Mouse (Mus musculus): ENCODE measurements at regions not wholly inside any gene's neighbourhood (a gene's known extent, or its start where the extent isn't known, plus 50 kb on each side); places are given as distances from the start of the nearest gene placed in this dataset.
A peak's percentile ranks its signal among the peaks of the same experiment; 100 is the strongest.

DNA sequence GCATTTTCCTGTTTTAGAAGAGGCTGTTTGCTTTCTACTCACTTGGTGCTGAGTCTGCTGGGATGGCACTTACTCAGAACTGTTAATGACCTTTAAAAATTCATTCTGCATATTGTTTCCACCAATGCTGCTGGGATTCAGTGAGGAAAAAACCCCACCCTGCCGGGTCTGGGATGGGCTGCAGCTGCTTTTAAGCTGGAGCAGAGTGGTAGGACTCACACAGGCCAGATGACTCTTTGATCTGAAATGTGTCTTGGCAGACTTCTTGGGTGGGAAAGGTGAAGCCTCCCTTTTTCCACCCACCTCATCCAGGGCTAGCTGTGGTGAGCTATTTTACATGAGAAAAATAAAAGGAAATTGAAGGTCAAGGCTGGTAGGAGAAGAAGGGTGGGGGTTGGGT is 56.4 kb upstream of the Ddhd1 start:
- DNase-seq = no peak

GRCm38 (mm10) chr14:45714786-45715185 is 56.8 kb upstream of the Ddhd1 start:
- DNase-seq = peak in 1 of 2 experiments; percentile 13

GRCm38 (mm10) chr14:45716100-45716499 is 58.2 kb upstream of the Ddhd1 start:
- DNase-seq = no peak

GRCm38 (mm10) chr14:45722887-45723286 is 64.9 kb upstream of the Ddhd1 start:
- no peak for DNase-seq

GRCm38 (mm10) chr14:45724341-45724740 is 66.4 kb upstream of the Ddhd1 start:
- no peak for DNase-seq

GRCm38 (mm10) chr14:45734530-45735410 is 76.8 kb upstream of the Ddhd1 start:
- DNase-seq = no peak

- no peak for DNase-seq
These were observed 80.0 kb upstream of the Ddhd1 start for GRCm38 (mm10) chr14:45737966-45738365.

- no peak for DNase-seq
These were observed 81.7 kb upstream of the Ddhd1 start for GRCm38 (mm10) chr14:45739638-45740037.

DNA sequence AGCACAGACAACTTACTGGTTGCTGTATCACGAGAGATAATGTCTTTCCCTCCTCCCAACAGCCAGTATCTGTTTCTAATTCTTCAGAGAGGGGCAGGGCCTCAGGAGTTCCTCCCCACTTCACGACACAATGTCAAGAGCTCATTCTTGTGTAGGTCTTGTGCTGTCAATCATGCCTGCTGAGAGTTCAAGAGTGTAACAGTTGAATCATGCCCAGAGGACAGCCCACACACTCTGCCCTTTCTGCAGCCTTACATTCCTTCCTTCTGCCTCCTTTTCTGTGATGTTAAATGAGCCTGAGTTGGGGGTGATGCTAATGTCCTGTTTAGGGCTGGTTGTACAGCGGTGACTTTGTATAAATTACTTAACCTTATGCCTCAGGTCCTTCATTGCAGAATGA is 82.7 kb upstream of the Ddhd1 start:
- no peak for DNase-seq

DNA sequence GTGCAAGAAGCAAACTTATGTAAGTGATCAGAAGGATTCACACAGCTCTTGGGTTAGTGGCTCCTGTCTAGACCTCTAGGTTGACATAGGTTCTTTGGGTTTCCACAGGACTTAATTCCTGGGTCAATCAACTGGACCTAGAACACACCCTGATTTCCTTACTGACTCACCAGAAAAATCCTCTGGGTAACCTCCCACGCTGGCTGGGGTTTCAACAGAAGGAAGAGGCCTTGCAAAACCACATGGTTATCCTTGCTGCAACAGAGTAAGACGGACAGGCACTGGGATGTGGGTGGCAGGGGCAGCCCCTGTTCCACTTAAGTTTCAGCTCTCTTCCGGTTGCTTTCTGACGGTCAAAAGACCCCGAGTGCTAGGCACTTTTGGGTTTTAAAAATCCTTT is 88.2 kb upstream of the Ddhd1 start:
- DNase-seq = no peak

DNA sequence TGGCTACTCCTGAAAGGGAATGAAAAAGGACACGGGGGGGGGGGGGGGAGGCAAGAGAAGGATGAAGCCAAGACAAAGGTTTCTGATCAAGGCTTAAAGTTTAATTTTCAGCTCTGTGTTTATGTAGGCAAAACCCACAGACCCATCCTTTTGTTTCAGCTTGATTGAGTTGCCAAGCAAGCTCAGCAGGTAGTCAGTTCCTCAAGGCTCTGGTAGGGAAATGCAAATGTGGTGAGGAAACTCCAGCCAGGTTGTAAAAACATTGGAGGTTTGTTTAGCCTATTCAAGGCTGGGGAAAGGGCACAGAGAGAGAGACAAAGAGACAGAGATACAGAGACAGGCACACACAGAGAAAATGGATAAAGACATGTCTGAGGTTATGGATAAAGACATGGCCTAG is 99.4 kb upstream of the Ddhd1 start:
- no peak for DNase-seq

- DNase-seq = no peak
These were observed 103.1 kb upstream of the Ddhd1 start for GRCm38 (mm10) chr14:45760890-45761680.

DNA sequence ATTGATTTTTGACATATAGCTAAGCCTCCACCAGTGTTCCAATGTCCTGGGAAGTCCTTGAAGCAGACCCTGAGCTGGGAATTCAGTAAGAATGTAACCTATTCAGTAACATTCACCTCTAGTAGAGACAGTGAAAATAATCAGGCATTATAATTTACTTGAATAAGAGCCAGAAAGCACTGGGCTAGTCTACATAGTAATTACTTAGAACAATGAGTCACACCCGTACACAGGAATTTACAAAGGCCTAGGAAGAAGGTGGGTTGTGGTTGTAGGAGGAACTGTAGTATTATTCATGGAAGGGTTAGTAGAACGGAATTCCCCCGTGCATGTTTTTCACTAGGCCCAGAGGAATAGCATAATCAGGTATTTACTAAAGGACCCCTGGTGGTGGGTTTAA is 106.3 kb upstream of the Ddhd1 start:
- no peak for DNase-seq

DNA sequence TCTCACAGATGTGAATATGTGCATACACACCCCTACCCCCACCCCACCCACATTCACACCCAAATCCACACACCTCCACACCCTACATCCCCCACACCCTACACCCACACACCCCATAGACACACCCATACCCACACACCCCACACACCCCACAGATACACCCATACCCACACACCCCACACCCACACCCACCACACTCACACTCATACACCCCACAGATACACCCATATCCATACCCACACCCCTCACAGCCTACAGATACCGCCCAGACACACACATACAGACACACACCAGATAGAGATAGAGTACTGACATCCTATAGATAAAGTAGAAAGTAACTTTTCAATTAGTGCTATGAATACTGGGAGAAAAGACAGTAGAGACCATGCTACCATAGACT is 108.6 kb upstream of the Ddhd1 start:
- DNase-seq = no peak

DNA sequence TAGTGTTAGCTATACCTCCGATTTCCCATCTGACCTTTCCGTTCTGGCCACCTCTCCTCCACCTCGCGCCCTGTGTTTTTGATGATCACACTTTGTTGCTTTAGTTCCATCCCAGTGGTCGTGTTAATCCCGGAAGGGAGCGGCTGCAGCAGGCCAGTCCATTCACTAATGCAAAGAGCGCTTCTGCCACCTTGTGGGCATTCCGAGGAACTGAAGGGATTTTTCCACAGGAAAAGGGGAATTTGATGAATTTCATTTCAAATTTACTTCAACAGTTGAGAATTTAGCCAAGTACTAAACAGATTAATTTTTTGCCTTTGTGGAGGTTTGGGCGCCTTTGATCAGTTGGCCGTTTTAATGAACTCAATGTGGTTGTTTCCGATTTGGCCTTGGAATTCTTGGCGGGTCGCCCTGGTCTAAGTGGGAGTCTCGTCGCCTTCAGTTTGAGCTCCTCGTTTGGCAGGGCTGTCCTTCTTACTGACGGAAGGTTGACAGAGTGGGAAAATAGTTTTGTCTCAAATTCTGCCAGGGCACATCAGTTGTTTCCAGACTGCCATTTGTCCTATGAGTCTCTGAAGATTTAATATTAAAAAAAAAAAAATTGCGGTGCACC is 114.8 kb upstream of the Ddhd1 start:
- peak; percentile 79 to 81 for DNase-seq

- peak; percentile 7 to 14 for DNase-seq
These were observed 115.4 kb upstream of the Ddhd1 start for GRCm38 (mm10) chr14:45773326-45773725.

DNA sequence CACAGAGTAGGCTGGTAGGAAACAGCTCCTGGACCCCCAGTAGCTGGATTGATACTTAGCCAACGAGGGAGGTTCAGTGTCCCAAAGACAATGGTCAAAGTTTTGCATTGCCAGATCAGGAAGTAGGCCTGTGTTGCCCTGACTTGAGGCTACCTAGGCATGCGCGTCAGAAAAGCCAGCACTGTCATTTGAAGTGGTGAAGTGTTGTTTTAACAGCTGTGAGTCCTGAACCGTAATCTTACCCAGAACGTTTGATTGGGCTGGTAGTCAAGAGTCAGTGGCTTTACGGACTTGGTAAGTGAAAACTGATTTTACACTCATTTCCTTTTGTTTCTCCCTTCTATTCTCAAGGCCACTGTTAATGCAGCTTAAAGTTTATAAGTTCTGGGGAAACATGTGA is 123.9 kb upstream of the Ddhd1 start:
- no peak for DNase-seq

DNA sequence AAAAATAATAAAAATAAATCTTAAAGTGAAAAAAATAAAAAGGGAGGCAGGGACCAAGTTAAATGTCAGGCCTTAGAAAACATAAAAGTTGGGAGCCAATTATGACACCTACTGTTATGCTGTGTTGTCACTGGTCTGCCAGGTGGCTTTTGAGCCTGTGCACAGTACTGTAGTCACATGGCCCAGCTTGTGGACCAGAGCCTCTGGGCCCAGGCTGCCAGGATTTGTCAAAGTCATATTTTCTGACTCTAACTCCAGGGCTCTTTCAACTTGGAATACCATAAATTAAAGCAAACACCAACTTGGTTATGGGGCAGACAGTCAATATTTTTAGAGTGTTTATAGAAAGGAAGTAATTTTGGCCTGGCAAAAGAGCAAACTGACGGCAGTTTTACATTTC is 137.0 kb upstream of the Ddhd1 start:
- DNase-seq = no peak

GRCm38 (mm10) chr14:45796665-45797319 is 138.8 kb upstream of the Ddhd1 start:
- no peak for DNase-seq

DNA sequence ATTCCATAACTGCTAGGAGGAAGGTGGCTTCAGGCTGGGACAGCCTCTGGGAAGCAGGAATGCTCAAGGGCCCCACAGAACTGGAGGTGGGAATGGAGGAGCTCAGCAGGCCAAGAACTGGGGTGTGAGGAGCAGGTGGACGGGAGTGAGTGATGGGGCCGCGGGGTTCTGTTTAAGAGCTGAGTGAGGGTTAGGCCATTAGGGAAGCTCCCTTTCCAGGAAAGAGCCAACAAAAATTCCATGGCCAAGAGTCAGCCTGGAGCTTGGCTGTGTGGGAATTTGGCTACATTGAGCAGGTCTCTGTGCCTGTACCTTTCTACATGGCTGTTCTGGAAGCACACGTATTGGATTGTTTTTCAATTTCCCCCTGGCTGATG is 139.4 kb upstream of the Ddhd1 start:
- no peak for DNase-seq

DNA sequence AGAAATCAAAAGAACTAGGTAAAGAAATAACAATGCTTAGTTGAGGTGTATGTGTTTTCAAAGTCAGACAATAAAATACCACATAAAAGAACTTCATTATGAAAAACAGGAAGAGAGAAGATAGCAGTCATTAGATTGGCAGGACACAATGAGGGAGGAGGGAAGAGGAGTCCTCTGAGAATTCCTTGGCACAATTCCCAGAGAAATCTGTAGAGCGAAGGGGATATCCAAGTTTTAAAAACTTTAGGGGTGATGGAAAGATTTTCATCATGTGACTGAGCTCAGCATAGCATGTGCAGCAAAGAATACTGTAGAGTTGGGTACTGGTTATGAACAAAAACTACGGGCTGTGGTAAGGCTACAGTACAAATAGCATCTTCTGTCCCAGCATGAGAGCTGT is 141.3 kb upstream of the Ddhd1 start:
- DNase-seq = no peak

DNA sequence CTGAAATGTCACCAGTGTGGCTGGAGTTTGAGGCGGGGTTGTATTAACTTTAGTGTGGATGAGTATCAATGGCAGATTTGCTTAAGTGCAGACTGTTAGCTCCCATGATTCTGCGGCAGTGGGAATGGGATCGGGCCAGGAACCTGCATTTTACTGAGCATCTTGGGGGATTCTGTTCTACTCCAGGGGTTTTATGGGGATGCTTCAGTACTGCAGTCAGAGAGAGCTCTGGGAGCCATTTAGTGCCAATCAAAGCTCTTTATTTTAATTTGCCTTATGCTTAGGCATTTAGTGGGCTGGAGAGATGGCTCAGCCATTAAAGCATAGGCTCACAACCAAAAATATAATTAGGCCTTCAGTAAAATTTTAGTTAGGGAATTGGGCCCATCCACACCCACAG is 148.0 kb upstream of the Ddhd1 start:
- no peak for DNase-seq

GRCm38 (mm10) chr14:45806726-45807280 is 148.9 kb upstream of the Ddhd1 start:
- DNase-seq = peak; percentile 31 to 33
